Mouse (Mus musculus): ENCODE results near the gene Tmem233. TPM values are rescaled to one million over a fixed set of nuclear protein-coding genes. Genes with fewer than 3 reads are reported as not detected.

Gene Tmem233
- polyA plus RNA-seq, 1 experiment from 2014 or later, result not detected

DNA sequence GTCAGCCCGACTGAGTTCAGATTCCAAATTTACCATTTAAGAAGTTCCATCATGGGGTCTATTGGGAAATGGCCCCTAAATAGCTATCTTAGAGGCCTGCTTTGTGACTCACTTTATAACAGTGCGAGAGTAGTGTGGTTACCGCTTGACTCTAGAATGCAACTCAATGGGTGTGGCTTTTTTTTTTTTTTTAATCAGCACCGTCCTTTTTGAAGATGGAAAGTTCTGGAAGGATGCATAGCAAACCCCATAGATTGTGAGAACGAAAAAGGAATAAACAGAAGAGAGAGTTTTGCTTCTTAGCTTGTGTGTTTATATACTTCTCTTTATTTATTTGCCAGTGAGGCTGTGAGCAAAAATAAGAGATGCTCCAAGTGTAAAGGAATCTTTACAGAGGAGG, 56.9 kb downstream of the Tmem233 start:
- no peak overlapping the region for H3K4me2 ChIP-seq (replicated peaks; ENCODE audit: low read depth)
- no peak for ATAC-seq
- H3K9me3 ChIP-seq (ENCODE audit: control insufficient read depth), result no peaks in the 10 kb centered on the region
- no peaks in the 10 kb centered on the region for H3K27me3 ChIP-seq (replicated peaks; ENCODE audit: control insufficient read depth, insufficient read depth, low read length)
- no peak overlapping the region for H3K27ac ChIP-seq (ENCODE audit: low read depth, low read length)
- no peaks in the 10 kb centered on the region; the same call in 1 of the 2 replicates for H3K4me1 ChIP-seq (replicated peaks; ENCODE audit: control insufficient read depth, insufficient read depth, low read length)
- H3K9ac ChIP-seq (ENCODE audit: low read depth, low read length), result no peak overlapping the region
- peaks cover 5% of the 10 kb centered on the region; the same call in 1 of the 2 replicates for H3K36me3 ChIP-seq (ENCODE audit: control insufficient read depth, insufficient read depth)
- no peak overlapping the region for H3K4me3 ChIP-seq (ENCODE audit: low read depth, low read length)
- no peak for TF ChIP-seq CTCF (IDR thresholded peaks at IDR 0.05; ENCODE audit: low read depth)
- WGBS, result 79% methylated on average over 5 of the region's 5 CpGs

DNA sequence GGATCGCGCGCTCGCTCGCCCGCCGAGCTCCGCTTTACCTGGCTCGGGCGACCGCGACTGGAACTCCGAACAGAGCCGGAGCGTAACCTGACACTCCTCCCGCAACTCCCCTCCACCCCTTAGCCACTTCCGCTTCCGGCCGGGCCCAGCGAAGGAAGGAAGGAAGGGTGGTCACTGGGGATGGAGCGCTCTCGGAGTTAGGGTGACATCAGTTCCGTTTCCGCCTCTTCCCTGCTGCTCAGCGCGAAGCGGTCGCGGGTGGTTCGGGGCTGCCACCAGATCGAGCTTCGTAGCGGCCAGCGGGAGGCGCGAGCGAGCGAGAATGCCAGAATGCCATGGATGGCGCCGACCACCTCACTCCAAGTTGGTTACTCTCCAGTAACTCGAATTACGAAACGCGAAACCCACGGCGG, 58.7 kb downstream of the Tmem233 start, which contains the start of gene Prkab1:
Gene Prkab1, minus strand, starts transcription at position 182 of the 413 bp plus-strand sequence.
- Histone ChIP-seq H3K4me1 (replicated peaks; ENCODE audit: control insufficient read depth, insufficient read depth, low read length) (peaks cover 4% of the 10 kb centered on the region), H3K27ac (ENCODE audit: low read depth, low read length) (peak within 1 kb of the TSS; percentile 84), H3K4me2 (replicated peaks; ENCODE audit: low read depth) (peak within 1 kb of the TSS; percentile 67), H3K27me3 (replicated peaks; ENCODE audit: control insufficient read depth, insufficient read depth, low read length) (no peaks in the 10 kb centered on the region), H3K9ac (ENCODE audit: low read depth, low read length) (peak within 1 kb of the TSS; percentile 56), H3K36me3 (ENCODE audit: control insufficient read depth, insufficient read depth) (peaks cover 21% of the 10 kb centered on the region), H3K9me3 (ENCODE audit: control insufficient read depth) (no peaks in the 10 kb centered on the region), H3K4me3 (ENCODE audit: low read depth, low read length) (peak within 1 kb of the TSS; percentile 69)
- TF ChIP-seq CTCF (IDR thresholded peaks at IDR 0.05; ENCODE audit: low read depth), result peak; percentile 79
- under 1% methylated on average over 46 of the region's 46 CpGs for WGBS
- ATAC-seq, result peak; percentile 90

DNA sequence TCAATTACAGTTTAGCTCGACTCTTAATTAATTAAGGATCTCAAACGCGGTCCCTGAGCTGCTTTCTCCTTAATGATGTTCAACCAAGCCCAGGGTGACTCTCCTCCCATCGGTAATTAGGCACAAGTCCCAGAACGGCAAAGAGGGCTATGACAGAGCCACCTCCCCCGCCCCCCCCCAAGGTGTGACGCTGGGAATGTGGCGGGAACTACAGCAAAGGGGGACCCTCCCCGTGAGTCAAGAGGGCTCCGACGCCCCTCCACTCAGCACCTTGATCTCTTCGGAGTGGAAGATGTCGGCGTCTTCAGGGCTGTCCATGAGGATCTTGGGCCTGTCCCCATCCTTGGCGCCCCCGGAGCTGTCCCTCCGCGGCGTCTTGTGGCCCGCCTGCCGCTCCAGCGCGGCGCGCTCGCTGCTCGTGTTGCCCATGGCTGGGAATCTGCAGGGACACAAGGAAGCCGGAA, 59.2 kb downstream of the Tmem233 start:
- under 1% methylated on average over 28 of the region's 28 CpGs for WGBS
- peak overlapping the region; percentile 56 for H3K9ac ChIP-seq (ENCODE audit: low read depth, low read length)
- no peaks in the 10 kb centered on the region for H3K9me3 ChIP-seq (ENCODE audit: control insufficient read depth)
- H3K4me2 ChIP-seq (replicated peaks; ENCODE audit: low read depth), result peak overlapping the region; percentile 67
- peaks cover 4% of the 10 kb centered on the region for H3K4me1 ChIP-seq (replicated peaks; ENCODE audit: control insufficient read depth, insufficient read depth, low read length)
- H3K27me3 ChIP-seq (replicated peaks; ENCODE audit: control insufficient read depth, insufficient read depth, low read length), result no peaks in the 10 kb centered on the region
- H3K36me3 ChIP-seq (ENCODE audit: control insufficient read depth, insufficient read depth), result peaks cover 23% of the 10 kb centered on the region
- no peak for TF ChIP-seq CTCF (IDR thresholded peaks at IDR 0.05; ENCODE audit: low read depth)
- ATAC-seq, result peak; percentile 33
- peak overlapping the region; percentile 84 for H3K27ac ChIP-seq (ENCODE audit: low read depth, low read length)
- peak overlapping the region; percentile 69 for H3K4me3 ChIP-seq (ENCODE audit: low read depth, low read length)

GRCm38 (mm10) chr5:116023251-116023661, 59.8 kb downstream of the Tmem233 start:
- 7% methylated on average over 8 of the region's 8 CpGs for WGBS
- TF ChIP-seq CTCF (IDR thresholded peaks at IDR 0.05; ENCODE audit: low read depth), result no peak
- H3K9me3 ChIP-seq (ENCODE audit: control insufficient read depth), result no peaks in the 10 kb centered on the region
- H3K36me3 ChIP-seq (ENCODE audit: control insufficient read depth, insufficient read depth), result peaks cover 28% of the 10 kb centered on the region
- H3K27ac ChIP-seq (ENCODE audit: low read depth, low read length), result peak overlapping the region; percentile 84
- ATAC-seq, result peak; percentile 52
- H3K9ac ChIP-seq (ENCODE audit: low read depth, low read length), result peak overlapping the region; percentile 56
- peak overlapping the region; percentile 67 for H3K4me2 ChIP-seq (replicated peaks; ENCODE audit: low read depth)
- H3K4me1 ChIP-seq (replicated peaks; ENCODE audit: control insufficient read depth, insufficient read depth, low read length), result peaks cover 4% of the 10 kb centered on the region
- peak overlapping the region; percentile 69 for H3K4me3 ChIP-seq (ENCODE audit: low read depth, low read length)
- no peaks in the 10 kb centered on the region for H3K27me3 ChIP-seq (replicated peaks; ENCODE audit: control insufficient read depth, insufficient read depth, low read length)

DNA sequence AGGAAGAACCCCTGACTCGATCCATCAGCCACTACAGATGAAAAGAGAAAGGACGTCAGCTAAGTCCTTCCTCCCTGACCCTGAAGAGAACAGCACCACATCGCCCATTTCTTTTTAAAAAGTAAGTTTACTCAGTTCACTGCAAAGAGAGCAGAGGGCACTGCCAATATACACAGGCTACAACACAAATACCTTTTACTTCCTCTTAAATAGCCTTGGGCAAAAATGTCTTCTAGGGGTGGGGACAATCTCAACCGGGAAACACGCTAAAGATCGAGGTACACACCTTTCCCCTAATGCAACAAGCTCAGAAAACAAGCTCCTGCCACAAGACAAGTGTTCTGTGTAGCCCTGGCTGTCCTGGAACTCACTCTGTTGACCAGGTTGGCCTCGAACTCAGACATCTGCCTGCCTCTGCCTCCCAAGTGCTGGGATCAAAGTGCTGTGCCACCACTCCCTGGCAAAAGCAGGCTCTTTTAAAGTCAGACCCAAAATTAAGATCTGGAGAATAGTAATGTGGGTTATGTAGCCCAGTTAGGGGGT, 60.3 kb downstream of the Tmem233 start:
- TF ChIP-seq CTCF (IDR thresholded peaks at IDR 0.05; ENCODE audit: low read depth), result no peak
- ATAC-seq, result peak; percentile 15; the same call in 1 of the 2 replicates
- no peaks in the 10 kb centered on the region for H3K27me3 ChIP-seq (replicated peaks; ENCODE audit: control insufficient read depth, insufficient read depth, low read length)
- peak overlapping the region; percentile 56 for H3K9ac ChIP-seq (ENCODE audit: low read depth, low read length)
- no peaks in the 10 kb centered on the region for H3K9me3 ChIP-seq (ENCODE audit: control insufficient read depth)
- peak overlapping the region; percentile 69 for H3K4me3 ChIP-seq (ENCODE audit: low read depth, low read length)
- peak overlapping the region; percentile 84 for H3K27ac ChIP-seq (ENCODE audit: low read depth, low read length)
- 38% methylated on average over 7 of the region's 7 CpGs for WGBS
- H3K36me3 ChIP-seq (ENCODE audit: control insufficient read depth, insufficient read depth), result peaks cover 33% of the 10 kb centered on the region
- H3K4me1 ChIP-seq (replicated peaks; ENCODE audit: control insufficient read depth, insufficient read depth, low read length), result peaks cover 4% of the 10 kb centered on the region
- peak overlapping the region; percentile 67 for H3K4me2 ChIP-seq (replicated peaks; ENCODE audit: low read depth)

DNA sequence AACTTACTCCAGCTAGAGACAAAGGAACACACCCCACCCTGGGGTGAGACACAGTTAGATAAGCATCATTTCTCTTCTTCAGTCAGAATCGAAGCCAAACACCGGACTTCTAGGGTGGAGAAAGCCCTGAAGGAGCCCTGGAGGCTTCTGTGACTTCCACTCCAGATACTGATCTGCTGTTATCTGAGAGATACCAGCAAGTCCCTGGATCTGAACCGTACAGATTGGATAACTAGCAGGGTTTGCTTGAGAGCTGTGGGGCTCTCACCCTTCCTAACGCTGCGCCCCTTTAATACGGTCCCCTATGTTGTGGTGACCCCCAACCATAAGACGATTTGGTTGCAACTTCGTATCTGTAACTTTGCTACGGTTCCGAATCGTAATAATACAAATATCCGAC, 60.9 kb downstream of the Tmem233 start:
- peaks cover 4% of the 10 kb centered on the region for H3K4me1 ChIP-seq (replicated peaks; ENCODE audit: control insufficient read depth, insufficient read depth, low read length)
- H3K27ac ChIP-seq (ENCODE audit: low read depth, low read length), result peak overlapping the region; percentile 84
- H3K36me3 ChIP-seq (ENCODE audit: control insufficient read depth, insufficient read depth), result peaks cover 39% of the 10 kb centered on the region
- no peaks in the 10 kb centered on the region for H3K27me3 ChIP-seq (replicated peaks; ENCODE audit: control insufficient read depth, insufficient read depth, low read length)
- H3K9me3 ChIP-seq (ENCODE audit: control insufficient read depth), result no peaks in the 10 kb centered on the region
- peak overlapping the region; percentile 7; the same call in 1 of the 2 replicates for H3K4me3 ChIP-seq (ENCODE audit: low read depth, low read length)
- no peak for ATAC-seq
- peak overlapping the region; percentile 56; the same call in 1 of the 2 replicates for H3K9ac ChIP-seq (ENCODE audit: low read depth, low read length)
- peak overlapping the region; percentile 67 for H3K4me2 ChIP-seq (replicated peaks; ENCODE audit: low read depth)
- WGBS, result 84% methylated on average over 12 of the region's 12 CpGs
- no peak for TF ChIP-seq CTCF (IDR thresholded peaks at IDR 0.05; ENCODE audit: low read depth)
